In genomic region chr12:31578691-31579476, GRCm38 (mm10) we compare ENCODE assay signal across 17 mouse cellular contexts. TPM values are rescaled to one million over a fixed set of nuclear protein-coding genes. Genes with fewer than 3 reads are reported as not detected.
A peak's percentile ranks its signal among the peaks of the same experiment; 100 is the strongest.
DNase-seq lines count a peak whose midpoint lies in the region; TF ChIP-seq lines count a peak whose summit lies in the region.
"Had no signal": no experiment of that assay in that cellular context is flagged by ENCODE, and none has a peak within 500 bp of the region (broad histone marks: within the 10 kb centered on the region; RNA-seq: fewer than 3 reads in every experiment).

No protein-coding gene starts in this region.

- WGBS in kidney, adult 2 months = 90% methylated on average over 8 of the region's 8 CpGs

- H3K4me3 ChIP-seq in kidney, adult 2 months (ENCODE audit: insufficient read depth, low read depth, low read length) = no peak overlapping the region
- H3K4me3 ChIP-seq: embryonic facial prominence, embryonic 12.5 days; forebrain, embryonic 15.5 days; lung, embryonic 15.5 days; megakaryocyte, embryonic 14.5 days had no signal

- peak; percentile 25 for DNase-seq in adrenal gland, adult 2 months
- no peak for DNase-seq in adrenal gland, adult 8-10 months
- peak; percentile 27 for DNase-seq in left cerebral cortex, adult 11 months (ENCODE audit: low spot score)
- DNase-seq in left cerebral cortex, postnatal 4 days = no peak
- DNase-seq in layer of hippocampus, adult 9-10 months (ENCODE audit: low spot score) = peak; percentile 80
- DNase-seq in right cerebral cortex, postnatal 36 days (ENCODE audit: low spot score in 2 of 2) = peak; percentile 39
- no peak for DNase-seq in spleen, adult 12 weeks (ENCODE audit: low spot score)
- DNase-seq in kidney, adult 2 months = no peak
- DNase-seq: adrenal gland, postnatal 25 days; cerebellum, postnatal 25 days; heart, adult 18-20 months; thymus, postnatal 36 days had no signal

- no peak for TF ChIP-seq CTCF in kidney, adult 2 months (conservative IDR thresholded peaks at IDR 0.05; ENCODE audit: insufficient read depth, insufficient read length, low read depth, low read length)

- no peaks in the 10 kb centered on the region for H3K27me3 ChIP-seq in kidney, adult 2 months (replicated peaks; ENCODE audit: control insufficient read depth, insufficient read depth, low read length)
- H3K27me3 ChIP-seq: embryonic facial prominence, embryonic 12.5 days; forebrain, embryonic 15.5 days; lung, embryonic 15.5 days had no signal

- H3K36me3 ChIP-seq in kidney, adult 2 months (ENCODE audit: control insufficient read depth, insufficient read depth, low read length) = no peaks in the 10 kb centered on the region
- H3K36me3 ChIP-seq: embryonic facial prominence, embryonic 12.5 days; forebrain, embryonic 15.5 days; lung, embryonic 15.5 days had no signal

- H3K4me1 ChIP-seq in kidney, adult 2 months (ENCODE audit: control insufficient read depth, insufficient read depth, low read length) = no peaks in the 10 kb centered on the region
- H3K4me1 ChIP-seq: lung, embryonic 15.5 days; megakaryocyte, embryonic 14.5 days had no signal

- no peak for TF ChIP-seq POLR2A in kidney, adult 2 months (IDR thresholded peaks at IDR 0.05; ENCODE audit: low read depth, low read length)

- no peak overlapping the region for H3K27ac ChIP-seq in kidney, adult 2 months (ENCODE audit: insufficient read depth, low read depth, low read length)
- H3K27ac ChIP-seq: embryonic facial prominence, embryonic 12.5 days; forebrain, embryonic 15.5 days; lung, embryonic 15.5 days had no signal

- intact Hi-C loops in left cerebral cortex, postnatal 4 days (cut with DNase I) = no loop called here

RNA-seq across cellular contexts. Expression of gene Slc26a4, which starts 19.1 kb away (rescaled TPM):
- 1 to 10 TPM; 2.9 to 8.4 TPM for total RNA-seq in adrenal gland, adult 2 months (2021)
- polyA plus RNA-seq in adrenal gland, adult 2 months (2012; rRNA removed) = 1.3 and 1.9 TPM in 2 replicates
- total RNA-seq in adrenal gland, adult 8-10 months (2022) = 10 to 100 TPM in 2 of 4 experiments, 1 to 10 TPM in 2; 6.0 to 11.5 (median 9.1) TPM
- total RNA-seq in left cerebral cortex, postnatal 4 days (2021) = 1 to 10 TPM in 1 of 2 experiments, under 1 TPM in 1; 0.40 to 1.0 TPM
- 34.5 and 37.8 TPM in 2 replicates for polyA plus RNA-seq in kidney, adult 2 months (2012; rRNA removed)
- total RNA-seq: heart, adult 18-20 months; monocyte, adult 5-6 weeks had no signal
- polyA plus RNA-seq: forebrain, embryonic 15.5 days; lung, embryonic 15.5 days had no signal

RNA-seq across cellular contexts. Expression of gene Bcap29, which starts 55.6 kb away (rescaled TPM):
- total RNA-seq in adrenal gland, adult 2 months (2021) = 10 to 100 TPM; 20.3 to 27.5 TPM
- 0.60 and 0.77 TPM in 2 replicates for polyA plus RNA-seq in adrenal gland, adult 2 months (2012; rRNA removed)
- total RNA-seq in adrenal gland, adult 8-10 months (2022) = 10 to 100 TPM; 21.5 to 34.5 (median 28.0) TPM
- total RNA-seq in left cerebral cortex, postnatal 4 days (2021) = 10 to 100 TPM; 17.4 to 18.9 TPM
- polyA plus RNA-seq in kidney, adult 2 months (2012; rRNA removed) = 2.4 and 4.7 TPM in 2 replicates

Comparison
In these comparisons a context has a peak if more than half of its experiments do, and no peak if none do; other contexts are left out.
1. DNase-seq: peak in adrenal gland, adult 2 months (single experiment), left cerebral cortex, adult 11 months (single experiment), layer of hippocampus, adult 9-10 months (single experiment) and right cerebral cortex, postnatal 36 days (2 of 2); none in adrenal gland, adult 8-10 months (single experiment), left cerebral cortex, postnatal 4 days (single experiment), spleen, adult 12 weeks (single experiment) and kidney, adult 2 months (single experiment).